Mouse (Mus musculus) right cerebral cortex, adult 18-20 months (tissue): ENCODE data around the gene Nup35.

Experiments used
- DNase-seq: peaks from one replicate; pipeline ENCODE4 v3.0.0; 2022; ENCODE audit warnings: mixed read lengths

The Nup35 gene

DNA sequence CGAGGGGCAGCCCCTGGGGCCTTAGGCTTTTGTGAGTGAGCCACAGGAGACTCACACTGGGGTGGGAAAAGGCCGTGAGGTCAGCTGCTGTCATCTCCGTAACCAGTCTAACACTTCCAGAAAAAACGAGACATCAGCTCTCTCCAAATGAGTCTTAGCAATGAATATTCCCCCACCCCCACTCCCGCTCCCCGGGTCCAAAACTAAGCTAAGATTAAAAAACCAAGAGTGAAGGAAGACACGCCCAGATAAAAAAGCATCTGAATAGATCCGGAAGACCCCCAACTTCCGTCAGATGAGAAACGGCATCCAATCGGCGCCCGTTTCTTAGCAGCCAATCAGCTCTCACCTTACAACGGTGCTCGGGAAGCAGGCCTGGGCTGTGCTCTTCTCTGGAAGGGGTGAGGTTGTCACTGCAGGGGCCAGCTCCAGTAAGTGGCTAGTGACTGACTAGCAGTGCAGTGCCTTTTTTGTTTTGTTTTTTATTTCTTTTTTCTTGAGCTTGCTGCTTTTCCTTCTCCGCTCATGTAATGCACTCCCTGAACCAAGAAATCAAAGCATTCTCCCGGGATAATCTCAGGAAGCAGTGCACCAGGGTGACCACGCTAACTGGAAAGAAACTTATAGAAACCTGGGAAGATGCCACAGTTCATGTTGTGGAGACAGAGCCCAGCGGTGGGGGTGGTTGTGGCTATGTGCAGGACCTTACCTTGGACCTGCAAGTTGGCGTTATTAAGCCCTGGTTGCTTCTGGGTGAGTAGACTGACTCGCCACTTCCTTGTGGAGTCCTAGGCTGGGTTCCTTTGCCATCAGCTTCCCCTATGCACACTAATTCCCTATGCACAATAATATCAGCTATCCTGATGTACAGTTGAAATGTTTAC is at the start of gene Nup35, which contains the start of gene Dusp19:
Gene Nup35 (plus strand): TSS at position 383 of the 884 bp plus-strand sequence.
Gene Dusp19 (plus strand): TSS at position 192 of the 884 bp plus-strand sequence.
- peak; percentile 96 for DNase-seq

- DNase-seq, result no peak
These were observed 49.6 kb upstream of the Nup35 start for GRCm38 (mm10) chr2:80567411-80567810.

- DNase-seq, result no peak
These were observed 46.4 kb upstream of the Nup35 start for GRCm38 (mm10) chr2:80570656-80571055.

DNA sequence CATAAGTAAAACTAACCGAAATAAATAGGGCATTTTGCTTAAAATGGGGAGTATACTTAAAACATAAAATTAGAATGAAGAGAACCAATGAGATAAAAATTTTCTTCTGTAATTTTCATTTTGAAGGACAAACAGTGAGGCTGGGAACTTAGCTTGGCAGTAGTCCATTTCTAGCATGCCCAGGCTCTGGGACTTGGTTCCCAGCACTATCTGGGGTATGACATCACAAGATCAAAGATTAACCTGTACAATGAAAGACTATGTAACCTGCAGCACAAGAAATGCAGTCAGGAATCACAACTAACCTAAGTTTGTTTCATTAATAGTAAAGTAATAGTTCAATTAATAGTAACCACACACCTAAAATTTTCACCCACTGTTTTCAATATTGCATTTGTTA is 39.8 kb upstream of the Nup35 start:
- DNase-seq, result no peak

- no peak for DNase-seq
These were observed 37.7 kb upstream of the Nup35 start for GRCm38 (mm10) chr2:80579253-80579891.

GRCm38 (mm10) chr2:80580311-80580961 is 36.6 kb upstream of the Nup35 start:
- DNase-seq, result peak; percentile 44

GRCm38 (mm10) chr2:80581043-80581711 is 35.9 kb upstream of the Nup35 start, which contains the start of gene Nckap1:
TSS of gene Nckap1 (minus strand) at chr2:80581380.
- peak; percentile 90 for DNase-seq

- no peak for DNase-seq
These were observed 34.7 kb upstream of the Nup35 start for GRCm38 (mm10) chr2:80582356-80582755.

DNA sequence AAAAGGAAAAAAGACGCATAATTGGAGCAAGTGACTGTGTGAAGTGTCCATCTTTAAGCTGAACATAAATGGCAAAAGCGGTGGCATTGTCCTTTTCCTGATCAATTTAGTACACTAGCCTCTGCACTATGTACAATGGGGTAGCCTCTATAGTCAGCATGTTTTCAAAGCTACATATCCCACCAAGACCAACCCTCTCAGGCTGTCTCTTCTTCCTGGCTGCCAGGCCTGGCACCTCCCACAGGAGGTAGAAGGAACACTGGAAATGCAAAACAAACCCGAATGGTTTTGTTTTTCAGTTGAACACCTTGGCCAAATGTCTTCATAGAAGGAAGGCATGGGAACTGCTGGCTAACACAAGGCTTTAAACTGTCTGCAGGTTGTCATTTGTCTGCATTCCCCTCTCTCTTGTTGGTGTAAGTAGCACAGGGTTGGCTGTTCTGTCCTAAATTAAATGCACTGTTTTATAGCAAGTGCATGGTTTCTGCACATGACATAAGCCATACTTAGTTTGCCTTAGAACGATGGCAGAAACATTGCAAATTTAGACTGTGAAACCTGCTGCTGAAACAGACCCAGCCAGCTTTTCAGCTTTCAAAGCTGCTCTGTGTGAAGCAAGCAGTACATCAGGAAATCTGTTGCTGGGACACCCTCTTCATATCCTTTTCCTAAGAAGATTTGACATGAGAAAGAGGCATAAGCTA is 22.7 kb upstream of the Nup35 start:
- DNase-seq, result peak; percentile 51

- DNase-seq, result peak; percentile 40
These were observed 20.1 kb upstream of the Nup35 start for GRCm38 (mm10) chr2:80596960-80597359.

DNA sequence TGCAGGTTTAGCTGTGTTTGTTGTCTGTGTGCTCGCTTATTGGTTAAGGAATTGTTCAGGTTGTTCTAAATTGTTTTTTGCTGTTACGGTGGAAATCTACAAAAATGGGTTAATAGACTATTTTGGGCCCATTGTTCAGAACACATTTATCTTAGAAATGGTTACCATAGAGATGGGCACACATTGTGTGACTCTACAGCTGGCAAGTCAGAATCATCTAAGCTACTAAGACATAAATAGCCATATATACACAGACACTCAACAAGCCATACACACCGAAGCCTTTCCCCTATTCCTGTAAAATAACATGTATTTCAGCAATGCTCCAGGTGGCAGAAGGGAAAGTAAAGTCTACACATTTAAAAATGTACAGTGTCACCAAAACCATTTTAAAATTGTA is 17.2 kb upstream of the Nup35 start:
- DNase-seq, result no peak

DNA sequence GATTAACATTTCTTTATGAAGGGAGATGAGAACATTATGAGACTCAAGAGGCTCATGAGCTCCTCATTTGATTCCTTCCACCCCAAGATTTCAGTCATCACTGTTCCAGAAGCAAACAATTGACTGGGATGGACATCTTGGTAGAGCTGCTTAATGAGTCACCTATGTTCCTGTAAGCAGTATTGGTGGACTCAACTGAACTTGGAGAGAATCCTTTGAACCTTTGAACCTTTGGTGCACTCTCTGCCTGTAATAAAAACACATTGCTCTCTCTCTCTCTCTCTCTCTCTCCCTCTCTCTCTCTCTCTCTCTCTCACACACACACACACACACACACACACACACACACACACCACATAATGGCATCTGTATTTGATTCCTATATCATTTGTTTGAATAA is 16.4 kb upstream of the Nup35 start:
- no peak for DNase-seq

GRCm38 (mm10) chr2:80602756-80603155 is 14.3 kb upstream of the Nup35 start:
- no peak for DNase-seq

DNA sequence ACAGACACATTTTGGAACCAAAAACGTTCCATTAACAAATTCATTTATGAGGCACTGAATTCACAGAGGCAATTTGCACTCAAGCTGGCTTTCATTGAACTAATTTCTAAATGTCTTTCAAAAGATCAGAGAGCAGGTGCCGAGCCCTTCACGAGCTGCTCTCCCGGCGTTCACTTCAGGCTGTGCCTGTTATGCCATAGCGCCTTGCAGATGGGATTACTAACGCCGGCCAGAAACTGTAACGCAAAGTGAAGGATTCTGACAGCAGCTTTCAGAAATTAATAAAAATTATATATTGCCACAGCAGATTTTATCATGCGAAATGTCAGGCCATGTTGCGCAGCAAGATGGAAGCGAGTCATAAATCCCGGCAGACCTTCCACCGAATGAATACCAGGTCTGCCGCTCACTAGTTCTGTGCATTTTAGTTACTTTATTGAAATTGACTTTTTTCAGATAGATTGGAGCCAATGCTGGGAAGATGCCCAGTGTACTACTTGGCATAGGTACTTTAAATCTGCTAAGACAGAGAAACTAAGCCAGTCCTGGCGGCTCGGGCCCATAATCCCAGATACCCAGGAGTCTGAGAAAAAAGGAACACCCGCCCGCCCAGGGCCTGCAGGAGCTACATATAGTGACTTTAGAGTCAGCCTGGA is 13.1 kb upstream of the Nup35 start:
- no peak for DNase-seq

DNA sequence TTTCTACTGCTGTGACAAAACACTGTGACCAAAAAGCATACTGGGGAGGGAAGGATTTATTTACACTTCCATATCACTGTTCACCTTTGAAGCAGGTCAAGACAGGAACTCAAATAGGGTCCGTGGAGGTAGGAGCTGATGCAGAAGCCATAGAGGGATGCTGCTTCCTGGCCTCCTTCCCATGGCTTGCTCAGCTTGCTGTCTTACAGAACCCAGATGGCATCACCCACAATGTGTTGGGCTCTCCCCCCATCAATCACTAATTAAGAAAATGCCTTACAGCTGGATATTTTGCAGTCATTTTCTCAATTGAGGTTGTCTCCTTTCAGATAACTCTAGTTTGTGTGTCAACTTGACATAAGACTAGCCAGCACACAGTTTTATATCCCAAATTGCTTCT is 4.8 kb upstream of the Nup35 start:
- no peak for DNase-seq

DNA sequence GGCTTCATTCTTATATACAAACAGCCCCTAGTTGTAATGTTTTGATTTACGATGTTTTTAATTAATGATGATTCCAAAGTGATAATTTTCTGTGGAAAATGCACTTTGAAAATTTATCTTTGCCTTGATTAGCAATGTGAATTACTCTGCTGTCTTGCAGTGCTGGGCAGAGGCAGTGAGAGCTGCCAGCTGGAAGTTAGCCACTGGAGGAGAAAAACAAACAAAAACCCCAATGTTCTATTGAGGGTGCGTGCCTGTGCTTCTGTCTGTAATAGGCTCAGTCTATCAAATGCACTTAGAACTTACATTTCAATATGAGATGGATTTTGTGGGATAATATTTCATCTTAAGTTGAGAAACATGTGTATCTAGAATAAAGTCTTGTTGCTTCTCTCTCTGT is 4.2 kb upstream of the Nup35 start:
- DNase-seq, result peak; percentile 64

DNA sequence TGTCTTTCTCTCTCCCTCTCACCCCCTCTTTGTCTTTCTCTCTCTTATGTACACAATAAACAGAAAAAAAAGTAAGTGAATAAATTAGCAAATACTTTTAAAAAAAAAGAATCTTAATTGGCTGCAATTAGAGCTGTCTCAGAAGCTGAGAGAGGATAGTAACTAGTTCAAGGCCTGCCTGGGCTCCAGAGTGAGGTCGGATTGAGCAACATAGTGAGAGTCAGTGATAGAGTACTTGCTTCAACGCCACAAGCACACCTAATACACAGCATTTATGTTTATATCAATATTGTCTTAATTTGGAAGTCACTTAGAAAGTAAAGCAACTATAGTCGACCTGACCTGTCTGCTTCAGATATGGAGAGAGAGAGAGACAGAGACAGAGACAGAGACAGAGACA is 2.0 kb downstream of the Nup35 start:
- no peak for DNase-seq

DNA sequence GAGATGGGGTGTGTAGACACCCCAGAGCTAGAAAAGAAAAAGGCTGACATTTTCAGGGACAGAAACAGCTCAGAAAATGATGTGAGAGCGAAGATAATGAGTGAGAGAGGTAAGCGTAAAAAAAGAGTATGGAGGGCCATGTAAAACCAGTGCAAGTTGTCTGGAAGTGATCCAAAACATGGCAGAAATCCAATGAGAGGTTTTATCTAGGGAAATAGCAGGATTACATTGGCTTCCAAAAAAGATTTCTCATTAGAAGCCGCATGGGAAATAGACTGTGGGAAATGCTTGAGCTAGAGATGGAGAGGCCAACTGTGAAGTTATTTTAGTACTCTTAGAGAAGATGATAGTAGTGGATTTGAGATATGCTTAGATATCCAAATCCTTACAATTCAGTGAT is 4.9 kb downstream of the Nup35 start:
- DNase-seq, result no peak

DNA sequence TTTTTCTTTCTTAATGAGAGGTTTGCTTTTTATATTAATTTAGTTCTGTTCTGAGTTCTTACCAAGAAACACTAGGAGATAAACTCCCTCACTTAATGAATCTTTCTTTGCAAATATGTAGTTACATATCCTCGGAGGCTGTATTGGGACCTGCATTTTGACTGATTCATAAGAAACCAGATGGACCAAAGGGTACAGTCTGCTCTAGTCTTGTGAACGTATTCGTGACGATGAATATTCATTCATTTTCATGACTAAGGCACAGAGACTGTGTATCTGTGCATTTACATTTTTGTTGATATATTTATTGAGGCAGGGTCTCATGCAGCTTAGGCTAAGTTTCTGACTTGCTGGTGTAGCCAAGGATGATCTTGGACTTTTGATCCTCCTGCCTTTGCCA is 7.5 kb downstream of the Nup35 start:
- DNase-seq, result no peak

GRCm38 (mm10) chr2:80632336-80633026 is 15.4 kb downstream of the Nup35 start:
- peak; percentile 55 for DNase-seq
